Mouse (Mus musculus) lung, postnatal 0 days (tissue): ENCODE results near the gene Cd101.

Experiments used
- CTCF ChIP-seq: IDR thresholded peaks from 2 replicates; pipeline ENCODE4 v1.5.1; 2016; ENCODE audit warnings: antibody characterized with exemption, mild to moderate bottlenecking
- EP300 ChIP-seq: IDR thresholded peaks from 2 replicates; pipeline ENCODE4 v1.6.1; 2016; ENCODE audit warnings: antibody characterized with exemption, mild to moderate bottlenecking, control low read depth

- TF ChIP-seq EP300 (peak; percentile 84), CTCF (no peak)
These were observed 5.2 kb upstream of the Cd101 start for GRCm38 (mm10) chr3:101034509-101034908.
